Comparison of ENCODE assay signal across 15 mouse cellular contexts in the genomic region with DNA sequence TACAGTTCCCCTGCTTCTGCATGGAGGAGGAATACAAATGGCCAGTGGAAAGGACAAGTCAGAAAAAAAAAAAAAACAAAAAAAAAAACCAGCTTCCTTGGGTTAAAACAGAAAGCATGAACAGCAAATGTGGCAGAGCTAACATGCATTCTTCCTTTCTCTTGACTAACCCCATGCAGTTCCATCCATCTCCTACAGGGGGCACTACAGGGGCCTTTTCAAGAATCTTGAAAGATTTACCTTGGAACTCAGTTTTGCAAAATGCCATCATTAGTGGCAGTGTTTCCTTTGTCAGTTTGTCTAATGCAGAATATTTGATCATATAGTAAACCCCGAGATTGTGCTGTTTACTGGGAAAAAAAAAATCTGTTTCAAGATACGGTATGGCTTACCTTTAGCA.
DNase-seq lines count a peak whose midpoint lies in the region; ATAC-seq and TF ChIP-seq lines count a peak whose summit lies in the region.
"Had no signal": no experiment of that assay in that cellular context is flagged by ENCODE, and none has a peak within 500 bp of the region (broad histone marks: within the 10 kb centered on the region; RNA-seq: fewer than 3 reads in every experiment).

No protein-coding gene starts in this region.

- TF ChIP-seq CTCF in kidney, postnatal 0 days (IDR thresholded peaks at IDR 0.05; ENCODE audit: low read depth), result peak; percentile 43

- no peaks in the 10 kb centered on the region for H3K36me3 ChIP-seq in kidney, postnatal 0 days (ENCODE audit: insufficient read depth, low read length)
- H3K36me3 ChIP-seq: G1E; liver, embryonic 15.5 days had no signal

- no peak for ATAC-seq in kidney, postnatal 0 days (replicated peaks; ENCODE audit: low FRiP score, low read depth)
- ATAC-seq in CD4-positive, CD25-positive, alpha-beta regulatory T cell, adult 4 months, result no peak
- no peak for ATAC-seq in activated CD4-positive, CD25-positive, alpha-beta regulatory T cell, adult 4 months
- ATAC-seq: inflammation-experienced regulatory T-cells, adult 6 months had no signal

- H3K4me3 ChIP-seq in kidney, postnatal 0 days (replicated peaks; ENCODE audit: low read depth, low read length), result no peak overlapping the region
- H3K4me3 ChIP-seq: erythroblast, embryonic 14.5 days; liver, embryonic 15.5 days; megakaryocyte, embryonic 14.5 days had no signal

- H3K9ac ChIP-seq in kidney, postnatal 0 days (ENCODE audit: low read depth, low read length), result no peak overlapping the region
- H3K9ac ChIP-seq: liver, embryonic 15.5 days had no signal

- H3K27me3 ChIP-seq in kidney, postnatal 0 days (ENCODE audit: insufficient read depth, low read length), result no peaks in the 10 kb centered on the region
- H3K27me3 ChIP-seq: liver, embryonic 15.5 days; megakaryocyte, embryonic 14.5 days had no signal

- DNase-seq in kidney, postnatal 0 days (ENCODE audit: low spot score), result no peak
- DNase-seq in kidney, postnatal 10 days, result no peak
- DNase-seq in right cerebral cortex, postnatal 14 days, result peak; percentile 9
- no peak for DNase-seq in right cerebral cortex, adult 18-20 months
- peak; percentile 18 for DNase-seq in brain, adult 2 months (ENCODE audit: low read depth, low spot score)
- peak; percentile 14 for DNase-seq in retina, embryonic 14.5 days (ENCODE audit: low spot score)
- DNase-seq: heart, postnatal 14 days; thymus, adult 2 months had no signal

- no peaks in the 10 kb centered on the region for H3K9me3 ChIP-seq in kidney, postnatal 0 days (replicated peaks; ENCODE audit: low read length)
- H3K9me3 ChIP-seq: liver, embryonic 15.5 days had no signal

- H3K4me1 ChIP-seq in kidney, postnatal 0 days (replicated peaks; ENCODE audit: insufficient read depth, low read length), result no peaks in the 10 kb centered on the region
- H3K4me1 ChIP-seq: liver, embryonic 15.5 days; megakaryocyte, embryonic 14.5 days had no signal

- no peak overlapping the region for H3K27ac ChIP-seq in kidney, postnatal 0 days
- H3K27ac ChIP-seq: liver, embryonic 15.5 days had no signal

- WGBS in kidney, postnatal 0 days, result 91% methylated on average over 2 of the region's 2 CpGs

- H3K4me2 ChIP-seq in kidney, postnatal 0 days (ENCODE audit: low read length), result no peak overlapping the region
- H3K4me2 ChIP-seq: liver, embryonic 15.5 days had no signal

Comparison
In these comparisons a context has a peak if more than half of its experiments do, and no peak if none do; other contexts are left out.
1. DNase-seq: peak in right cerebral cortex, postnatal 14 days (single experiment), brain, adult 2 months (single experiment) and retina, embryonic 14.5 days (single experiment); none in kidney, postnatal 0 days (single experiment), kidney, postnatal 10 days (single experiment) and right cerebral cortex, adult 18-20 months (single experiment).